Mouse (Mus musculus) forebrain, embryonic 16.5 days (tissue): Measurements from ENCODE around the gene Skiv2l. TPM values are rescaled to one million over a fixed set of nuclear protein-coding genes. Genes with fewer than 3 reads are reported as not detected.
"Not testable (repeated sequence)": the region's sequence is repeated elsewhere in the genome, so short reads cannot be mapped to it uniquely, and the experiment has no call there.

Experiments used
- ATAC-seq: fragments of 200-750 bp; cut with Nextera tagmentation; 2 replicates; pipeline ENCODE4 v1.8.0; 2017; ENCODE audit warnings: mild to moderate bottlenecking, moderate library complexity
- H3K27ac ChIP-seq: fragments of 300-500 bp; sonication (generic); 2 replicates; pipeline ENCODE4 v1.5.1; 2014; ENCODE audit warnings: low read length, control low read depth
- H3K27me3 ChIP-seq: fragments of 300-500 bp; sonication (generic); replicated peaks from 2 replicates; pipeline ENCODE4 v1.6.1; 2014; ENCODE audit warnings: low read length; ENCODE audit not compliant: control insufficient read depth, insufficient read depth
- H3K36me3 ChIP-seq: fragments of 300-500 bp; sonication (generic); 2 replicates; pipeline ENCODE4 v1.6.1; 2014; ENCODE audit not compliant: control insufficient read depth, insufficient read depth
- H3K4me1 ChIP-seq: fragments of 300-500 bp; sonication (generic); replicated peaks from 2 replicates; pipeline ENCODE4 v1.6.1; 2014; ENCODE audit warnings: low read length; ENCODE audit not compliant: control insufficient read depth, insufficient read depth
- H3K4me2 ChIP-seq: fragments of 300-500 bp; sonication (generic); 2 replicates; pipeline ENCODE4 v1.6.1; 2014; ENCODE audit warnings: mild to moderate bottlenecking, low read length, control low read depth
- H3K4me3 ChIP-seq: fragments of 300-500 bp; sonication (generic); replicated peaks from 2 replicates; pipeline ENCODE4 v1.5.1; 2014; ENCODE audit warnings: mild to moderate bottlenecking, low read length, control low read depth
- H3K9ac ChIP-seq: fragments of 300-500 bp; sonication (generic); replicated peaks from 2 replicates; pipeline ENCODE4 v1.6.1; 2014; ENCODE audit warnings: low read depth, low read length, control low read depth
- H3K9me3 ChIP-seq: fragments of 300-500 bp; sonication (generic); 2 replicates; pipeline ENCODE4 v1.6.1; 2016; ENCODE audit warnings: low read length; ENCODE audit not compliant: control insufficient read depth
- WGBS: fragments of 180-500 bp; shearing (Covaris S2); extraction: QIAGEN DNeasy Blood & Tissue Kit; methylation state at CpG from one replicate; pipeline ENCODE4 v1.1.7; 2014; 5-methylcytosine and 5-hydroxymethylcytosine counted together
- microRNA-seq: library from miRNA; unstranded; fragments of <30 nt; microRNA quantifications from one replicate; pipeline ENCODE4, GENCODE M21; 2017
- polyA plus RNA-seq: library from polyadenylated mRNA; unstranded; fragments of >200 nt; fragmentation: Nextera tagmentation; extraction: Ambion mirVana; gene quantifications from 2 replicates; pipeline ENCODE4 v1.2.1, GENCODE M21; 2015

Gene Skiv2l
- polyA plus RNA-seq, 1 experiment from 2014 or later: 65.6 TPM

DNA sequence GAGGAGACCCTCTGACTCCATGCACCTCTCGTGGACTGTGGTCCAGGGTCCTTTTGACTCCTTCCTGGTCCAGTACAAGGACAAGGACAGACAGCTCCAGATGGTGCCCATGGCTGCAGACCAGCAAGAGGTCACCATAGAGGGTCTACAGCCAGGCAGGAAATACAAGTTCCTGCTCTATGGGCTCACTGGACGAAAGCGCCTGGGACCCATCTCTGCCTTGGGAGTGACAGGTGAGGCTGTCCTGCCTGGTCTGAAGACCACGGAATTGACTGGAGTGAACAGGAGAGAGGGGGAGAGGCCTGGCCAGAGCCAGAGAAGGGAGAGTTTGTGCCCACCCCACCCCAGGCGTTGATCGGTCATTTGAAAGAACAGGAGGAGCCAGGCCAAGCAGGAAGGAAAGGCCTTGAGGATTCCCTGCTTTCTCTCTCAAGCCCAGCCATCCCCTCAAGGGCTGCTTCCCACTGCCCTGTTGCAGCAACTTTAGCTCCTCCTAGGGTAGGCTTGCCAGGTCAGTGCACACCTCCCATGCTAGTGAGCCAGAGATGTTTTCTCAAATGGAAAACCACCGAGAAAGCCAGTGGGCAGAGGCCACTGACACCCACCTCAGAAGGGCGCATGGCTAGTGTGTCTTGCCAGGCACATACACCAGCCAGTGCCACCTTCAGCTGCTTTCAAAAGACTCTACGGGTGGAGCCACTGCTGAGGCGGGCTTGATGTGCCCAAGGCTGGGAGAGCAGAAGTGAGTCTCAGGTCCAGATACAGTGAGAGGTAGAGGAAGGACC, 52.6 kb downstream of the Skiv2l start:
- H3K9me3 ChIP-seq, H3K4me3 ChIP-seq, H3K27me3 ChIP-seq, H3K4me2 ChIP-seq, H3K9ac ChIP-seq, H3K4me1 ChIP-seq, H3K36me3 ChIP-seq, ATAC-seq, H3K27ac ChIP-seq: not testable (repeated sequence)
- 92% methylated on average over 10 of the region's 10 CpGs for WGBS

- H3K4me2 ChIP-seq: no peak overlapping the region
- 0 out of 2 replicates have a peak, but pooled peaks cover 3% of the 10 kb centered on the region for H3K9me3 ChIP-seq
- ATAC-seq: no peak
- WGBS: 77% methylated on average over 8 of the region's 8 CpGs
- H3K27me3 ChIP-seq: no peaks in the 10 kb centered on the region
- no peak overlapping the region for H3K4me3 ChIP-seq
- H3K9ac ChIP-seq: no peak overlapping the region
- no peaks in the 10 kb centered on the region for H3K4me1 ChIP-seq
- no peaks in the 10 kb centered on the region for H3K36me3 ChIP-seq
- H3K27ac ChIP-seq: no peak overlapping the region
Observed at GRCm38 (mm10) chr17:34796311-34797140, 53.5 kb downstream of the Skiv2l start.

DNA sequence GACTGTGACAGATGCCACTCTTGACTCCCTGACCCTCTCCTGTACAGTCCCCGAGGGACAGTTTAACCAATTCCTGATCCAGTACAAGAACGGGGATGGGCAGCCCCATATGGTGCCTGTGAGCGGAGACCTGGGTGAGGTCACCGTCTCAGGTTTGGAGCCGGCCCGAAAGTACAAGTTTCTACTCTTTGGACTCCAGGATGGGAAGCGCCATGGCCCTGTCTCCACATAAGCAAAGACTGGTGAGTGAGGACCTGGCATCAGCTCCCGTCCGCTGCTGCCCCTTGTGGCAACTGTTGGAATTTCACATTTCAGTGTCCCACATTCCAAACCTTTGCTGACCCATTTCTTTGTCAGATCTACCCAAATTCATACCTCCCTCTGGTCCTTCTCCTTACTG, 54.4 kb downstream of the Skiv2l start:
- Histone ChIP-seq H3K9me3 (0 out of 2 replicates have a peak, but pooled peaks cover 3% of the 10 kb centered on the region), H3K9ac (no peak overlapping the region), H3K27ac (no peak overlapping the region), H3K4me3 (no peak overlapping the region), H3K4me1 (no peaks in the 10 kb centered on the region), H3K36me3 (no peaks in the 10 kb centered on the region), H3K4me2 (no peak overlapping the region), H3K27me3 (no peaks in the 10 kb centered on the region)
- 61% methylated on average over 9 of the region's 9 CpGs for WGBS
- no peak for ATAC-seq

DNA sequence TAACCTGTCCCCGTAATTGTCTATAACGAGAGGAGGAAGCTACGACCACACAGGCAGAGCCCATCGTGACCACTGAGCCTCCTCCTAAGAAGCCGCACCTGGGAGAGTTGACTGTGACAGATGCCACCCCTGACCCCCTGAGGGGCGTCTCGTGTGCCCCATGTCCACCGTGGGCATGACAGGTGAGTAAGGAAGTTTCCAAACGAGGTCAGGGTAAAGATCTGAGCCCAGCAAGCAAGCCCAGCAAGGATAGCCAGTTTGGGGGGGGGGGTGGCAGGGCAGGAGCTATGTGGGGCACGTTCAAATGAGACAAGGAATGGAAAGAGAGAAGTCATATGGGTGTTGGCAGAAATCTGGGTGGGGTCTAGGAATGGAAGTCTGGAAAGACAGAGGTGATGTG, 55.0 kb downstream of the Skiv2l start:
- no peak overlapping the region for H3K9ac ChIP-seq
- H3K4me2 ChIP-seq: no peak overlapping the region
- WGBS: 86% methylated on average over 10 of the region's 10 CpGs
- no peaks in the 10 kb centered on the region for H3K4me1 ChIP-seq
- H3K27me3 ChIP-seq: no peaks in the 10 kb centered on the region
- H3K4me3 ChIP-seq: no peak overlapping the region
- H3K9me3 ChIP-seq: 0 out of 2 replicates have a peak, but pooled peaks cover 3% of the 10 kb centered on the region
- no peak overlapping the region for H3K27ac ChIP-seq
- no peaks in the 10 kb centered on the region for H3K36me3 ChIP-seq
- ATAC-seq: no peak

Small RNA genes lying within 50 kb of the gene (microRNA-seq; reads per million reads assigned to microRNA genes)
- gene Mir6970: not detected
- 3.3 reads per million, percentile 12 among the genes with 10 or more reads in this experiment for gene Mir6971
- not detected for gene Mir6972

Other genes starting within 250 kb of the Skiv2l start
- gene Rnf5, start 246.5 kb downstream of the Skiv2l start, polyA plus RNA-seq: 292 and 328 TPM in 2 replicates
- 93.7 and 104 TPM in 2 replicates for gene Agpat1, start 245.9 kb downstream of the Skiv2l start, polyA plus RNA-seq
- 7.0 and 7.5 TPM in 2 replicates for gene Egfl8, start 234.2 kb downstream of the Skiv2l start, polyA plus RNA-seq
- 16.2 and 17.7 TPM in 2 replicates for gene Ppt2, start 221.7 kb downstream of the Skiv2l start, polyA plus RNA-seq
- 5.0 and 10.4 TPM in 2 replicates for gene Prrt1, start 220.7 kb downstream of the Skiv2l start, polyA plus RNA-seq
- gene Fkbpl, start 205.4 kb downstream of the Skiv2l start, polyA plus RNA-seq: 14.6 and 16.7 TPM in 2 replicates
- 111 and 119 TPM in 2 replicates for gene Atf6b, start 203.1 kb downstream of the Skiv2l start, polyA plus RNA-seq
- 0.08 and 0.09 TPM in 2 replicates for gene Tnxb, start 179.7 kb downstream of the Skiv2l start, polyA plus RNA-seq
- 0.16 TPM in 1 of 2 replicates, not detected in the other for gene C4b, start 106.3 kb downstream of the Skiv2l start, polyA plus RNA-seq
- gene Cyp21a1, start 45.6 kb downstream of the Skiv2l start, polyA plus RNA-seq: not detected in 2 replicates
- 33.4 and 50.4 TPM in 2 replicates for gene Stk19, start 13.3 kb downstream of the Skiv2l start, polyA plus RNA-seq
- gene Dxo, start 13.2 kb downstream of the Skiv2l start, polyA plus RNA-seq: 64.8 and 75.6 TPM in 2 replicates
- gene Nelfe, start 181 bp upstream of the Skiv2l start, polyA plus RNA-seq: 87.5 and 97.7 TPM in 2 replicates
- gene Cfb, start 12.3 kb upstream of the Skiv2l start, polyA plus RNA-seq: 1.1 and 1.3 TPM in 2 replicates
- 7.1 and 8.0 TPM in 2 replicates for gene Zbtb12, start 29.3 kb upstream of the Skiv2l start, polyA plus RNA-seq
- 0.29 TPM in 1 of 2 replicates, not detected in the other for gene Gm20547, start 31.8 kb upstream of the Skiv2l start, polyA plus RNA-seq
- 1.6 and 1.7 TPM in 2 replicates for gene C2, start 48.1 kb upstream of the Skiv2l start, polyA plus RNA-seq
- gene Ehmt2, start 48.3 kb upstream of the Skiv2l start, polyA plus RNA-seq: 107 and 121 TPM in 2 replicates
- gene Slc44a4, start 64.3 kb upstream of the Skiv2l start, polyA plus RNA-seq: 0.09 TPM in 1 of 2 replicates, not detected in the other
- gene Neu1, start 81.0 kb upstream of the Skiv2l start, polyA plus RNA-seq: 31.8 and 36.8 TPM in 2 replicates
- 0.14 TPM in 1 of 2 replicates, not detected in the other for gene Hspa1b, start 109.0 kb upstream of the Skiv2l start, polyA plus RNA-seq
- gene Gm20481, start 119.7 kb upstream of the Skiv2l start, polyA plus RNA-seq: not detected in 2 replicates
- gene Hspa1a, start 121.9 kb upstream of the Skiv2l start, polyA plus RNA-seq: 3.3 and 5.2 TPM in 2 replicates
- 1.5 and 1.7 TPM in 2 replicates for gene Hspa1l, start 122.5 kb upstream of the Skiv2l start, polyA plus RNA-seq
- 119 and 121 TPM in 2 replicates for gene Lsm2, start 131.7 kb upstream of the Skiv2l start, polyA plus RNA-seq
- 81.7 and 85.2 TPM in 2 replicates for gene Vars, start 150.8 kb upstream of the Skiv2l start, polyA plus RNA-seq
- gene Vwa7, start 166.4 kb upstream of the Skiv2l start, polyA plus RNA-seq: 0.12 and 0.14 TPM in 2 replicates
- 2.2 and 2.7 TPM in 2 replicates for gene Sapcd1, start 177.8 kb upstream of the Skiv2l start, polyA plus RNA-seq
- 3.1 and 3.4 TPM in 2 replicates for gene Msh5, start 196.5 kb upstream of the Skiv2l start, polyA plus RNA-seq
- 79.3 and 85.5 TPM in 2 replicates for gene Clic1, start 199.8 kb upstream of the Skiv2l start, polyA plus RNA-seq
- 484 and 489 TPM in 2 replicates for gene Ddah2, start 208.8 kb upstream of the Skiv2l start, polyA plus RNA-seq
- gene Ly6g6c, start 215.2 kb upstream of the Skiv2l start, polyA plus RNA-seq: not detected in 2 replicates
- 0.24 TPM in 1 of 2 replicates, not detected in the other for gene Mpig6b, start 216.0 kb upstream of the Skiv2l start, polyA plus RNA-seq
- 11.8 and 12.3 TPM in 2 replicates for gene Ly6g6e, start 226.7 kb upstream of the Skiv2l start, polyA plus RNA-seq
- gene Ly6g6d, start 227.9 kb upstream of the Skiv2l start, polyA plus RNA-seq: 1.2 and 1.6 TPM in 2 replicates
- gene Ly6g6f, start 235.4 kb upstream of the Skiv2l start, polyA plus RNA-seq: not detected in 2 replicates
- gene Abhd16a, start 239.1 kb upstream of the Skiv2l start, polyA plus RNA-seq: 93.1 and 109 TPM in 2 replicates